Mouse (Mus musculus): ENCODE data around the gene Pth2.

DNA sequence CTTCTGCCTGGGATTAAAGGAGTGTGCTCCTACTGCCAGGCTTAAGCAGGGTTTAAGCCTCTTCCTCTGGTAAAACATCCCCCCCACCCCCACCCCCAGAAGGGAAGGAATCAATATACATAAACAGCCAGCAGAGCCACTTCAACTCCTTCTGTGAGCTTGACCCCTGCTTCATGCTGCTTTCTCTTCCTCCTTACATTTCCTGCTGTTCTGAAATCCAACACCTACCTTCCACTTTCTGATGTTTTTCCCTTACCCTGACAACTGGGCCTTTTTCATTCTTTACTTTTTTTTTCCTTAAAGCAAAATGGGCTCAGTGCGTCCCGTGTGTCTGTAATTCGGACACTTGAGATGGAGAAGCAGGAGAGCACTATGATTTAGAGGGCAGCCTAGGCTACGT lies 30.5 kb upstream of the Pth2 start:
- TF ChIP-seq CTCF (IDR thresholded peaks at IDR 0.05; ENCODE audit: low read depth) (no peak), EP300 (IDR thresholded peaks at IDR 0.05; ENCODE audit: low read depth) (no peak)

Measured in heart, postnatal 0 days (tissue).